Mouse (Mus musculus) urinary bladder, postnatal 4 days (tissue): ENCODE data around the gene Rbm12b1.
"Not testable (repeated sequence)": the region's sequence is repeated elsewhere in the genome, so short reads cannot be mapped to it uniquely, and the experiment has no call there.

ENCODE experiments used
- DNase-seq, 2 experiments: peaks; one replicate each; pipeline ENCODE4 v3.0.0; 2021 to 2022; ENCODE audit warnings: low spot score in 2 of 2

Gene Rbm12b1

DNA sequence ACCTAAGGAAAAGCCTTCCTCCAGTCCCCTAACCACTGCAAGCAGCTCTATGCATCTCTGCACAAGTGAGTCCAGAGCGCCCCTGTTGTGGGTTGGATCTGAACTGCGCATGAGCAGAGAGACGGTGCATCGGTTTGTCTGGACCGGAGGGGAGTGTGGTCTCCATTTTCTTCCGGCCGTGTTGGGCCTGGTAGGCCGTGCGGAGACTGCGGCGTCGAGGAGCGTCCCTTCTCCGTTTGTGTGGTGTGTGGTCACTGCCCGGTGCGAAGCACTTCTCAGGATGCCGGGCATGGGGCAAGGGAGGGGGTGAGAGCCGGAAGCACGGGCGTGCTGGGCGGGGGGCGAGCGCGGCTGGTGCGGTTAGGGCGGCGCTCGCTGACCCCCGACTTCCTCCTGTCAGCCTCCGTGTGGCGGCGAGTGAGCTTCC lies at the start of gene Rbm12b1:
Rbm12b1 (plus strand) TSS at position 124 of the 427 bp plus-strand sequence.
- DNase-seq = peak; percentile 70 to 73

DNA sequence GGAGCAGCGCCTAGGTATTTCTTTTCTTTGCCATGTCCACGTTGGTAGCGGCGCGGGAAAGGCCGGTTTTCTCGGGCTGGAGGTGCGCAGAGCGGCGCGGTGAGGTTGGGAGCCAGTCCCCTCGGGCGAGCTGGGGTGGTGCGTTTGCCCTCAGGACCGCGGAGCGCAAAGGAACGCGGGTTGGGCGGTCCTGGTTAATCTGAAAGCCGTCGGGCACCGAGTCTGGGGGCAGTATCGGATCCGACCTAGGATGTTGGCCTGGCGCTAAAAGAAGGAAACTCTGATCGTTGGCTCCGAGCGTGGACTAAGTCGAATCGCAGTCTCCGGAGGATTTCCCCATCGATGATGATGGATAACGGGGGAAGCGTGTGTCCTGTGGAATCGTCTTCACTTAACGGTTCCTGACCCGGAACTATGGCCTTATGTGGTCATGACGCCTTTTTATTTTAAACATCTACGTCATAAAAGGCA lies 563 bp downstream of the Rbm12b1 start:
- DNase-seq = not testable (repeated sequence)

DNA sequence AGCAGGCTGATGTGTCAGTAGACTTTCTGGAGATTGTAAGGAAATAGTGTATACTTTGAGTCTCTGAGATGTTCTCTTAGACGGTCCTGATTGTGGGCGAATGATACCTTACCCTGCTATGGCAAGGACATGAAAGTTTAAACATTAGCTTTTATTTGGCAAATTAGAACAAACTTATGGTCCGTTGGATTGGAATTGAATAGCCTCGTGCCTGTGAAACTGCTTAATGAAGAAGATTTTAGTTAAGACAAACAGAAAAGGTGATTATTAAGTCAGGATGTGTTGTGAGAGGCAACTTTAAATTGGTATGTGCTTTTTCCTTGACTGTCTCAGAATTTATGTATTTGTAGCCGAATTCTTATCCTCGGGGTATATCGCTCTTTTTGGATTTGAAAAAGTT lies 1.5 kb downstream of the Rbm12b1 start:
- not testable (repeated sequence) for DNase-seq

DNA sequence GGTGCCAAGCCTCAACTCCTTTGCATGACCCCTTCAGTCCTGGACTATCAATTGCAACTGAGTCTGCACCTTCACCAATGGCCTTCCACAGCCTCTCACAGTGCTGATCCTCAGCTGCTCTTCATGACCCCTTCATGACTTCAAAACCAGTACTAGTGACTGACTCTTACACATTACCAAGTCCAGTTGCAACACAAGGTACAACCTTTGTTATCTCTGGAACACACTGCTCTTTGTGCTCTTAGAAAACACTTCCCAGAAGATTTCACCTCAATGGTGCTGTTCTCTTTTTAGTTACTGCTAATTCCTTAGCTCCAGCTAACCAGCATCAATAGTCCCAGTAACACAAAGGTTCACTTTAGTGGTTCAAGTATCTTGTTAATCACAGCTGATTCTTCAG lies 7.6 kb downstream of the Rbm12b1 start:
- no peak for DNase-seq

DNA sequence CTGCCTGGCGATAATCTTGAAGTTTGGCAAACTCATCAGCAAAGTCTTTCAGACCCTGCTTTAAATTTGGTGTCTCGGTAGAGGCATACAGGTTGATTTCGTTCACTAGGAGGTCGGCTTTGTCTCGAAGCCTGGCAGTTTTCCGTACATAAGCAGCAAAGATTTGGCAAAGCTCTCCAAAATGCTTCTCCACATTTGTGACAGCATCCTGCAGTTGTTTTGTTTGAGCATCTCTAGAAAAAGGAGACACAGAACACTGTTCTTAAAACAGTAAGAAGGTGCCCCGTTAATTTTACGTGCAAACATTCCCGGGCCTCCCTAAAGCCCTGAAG lies 30.9 kb downstream of the Rbm12b1 start:
- no peak for DNase-seq

DNA sequence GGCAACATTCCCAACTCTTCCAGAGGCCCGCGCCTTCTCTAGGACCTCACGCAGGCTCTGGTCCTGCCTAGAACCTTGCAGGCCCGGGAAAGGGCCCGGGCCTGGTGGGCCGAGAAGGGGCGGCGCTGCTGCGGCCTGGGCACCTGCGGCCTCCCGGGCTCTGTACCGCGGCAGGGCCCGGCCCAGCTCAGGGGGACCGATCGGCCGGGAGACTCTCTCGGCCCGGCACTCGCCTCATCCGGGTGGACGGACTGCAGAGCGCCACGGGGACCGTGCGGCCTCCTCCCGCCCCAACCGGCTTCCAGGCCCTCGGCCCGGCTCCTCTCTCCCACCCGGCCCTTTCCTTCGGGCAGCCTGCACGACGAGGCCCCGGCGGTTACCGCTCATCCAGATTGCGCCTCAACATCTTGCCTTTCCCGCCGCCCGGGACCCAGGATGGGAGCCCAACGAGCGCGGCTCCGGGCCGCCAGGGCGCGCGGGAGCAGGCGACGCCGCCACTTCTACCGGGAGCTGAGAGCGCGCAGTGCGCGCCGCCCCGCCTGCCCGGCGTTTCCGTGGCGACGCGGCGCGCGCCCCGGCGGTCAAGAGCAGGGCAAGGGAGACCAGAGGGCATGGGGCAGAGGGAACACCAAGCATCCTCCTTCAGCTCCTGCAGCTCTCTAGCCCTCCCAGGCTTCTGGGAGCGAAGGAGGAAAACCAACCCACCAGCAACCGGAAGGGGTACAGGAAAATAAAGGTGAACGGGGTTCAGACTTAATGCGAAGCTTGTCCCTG lies 31.4 kb downstream of the Rbm12b1 start, which contains the start of gene Fam92a:
Fam92a (minus strand) TSS at position 698 of the 774 bp plus-strand sequence.
- peak; percentile 71 to 73 for DNase-seq

DNA sequence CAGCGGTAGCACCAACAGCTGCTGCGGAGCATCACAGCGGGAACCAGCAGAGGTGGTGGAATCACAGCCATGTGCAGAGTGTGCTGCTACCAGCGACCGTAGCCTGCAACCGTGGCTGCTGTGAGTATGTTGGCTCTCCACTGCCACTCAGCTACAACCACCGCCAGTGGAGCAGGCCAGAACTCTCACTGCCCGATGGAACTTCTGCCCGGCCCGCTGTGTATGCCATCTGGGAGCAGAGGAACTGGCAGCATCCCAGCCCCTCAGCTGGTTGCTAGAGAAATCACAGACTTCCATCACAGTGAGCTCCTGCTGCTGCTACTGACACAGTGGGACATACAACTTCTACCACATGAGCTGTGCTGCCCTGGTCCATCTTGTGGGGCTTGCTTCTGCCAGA lies 38.9 kb downstream of the Rbm12b1 start:
- DNase-seq = no peak
